Mouse (Mus musculus) forebrain, embryonic 12.5 days (tissue): ENCODE data around the gene Trarg1. TPM values are rescaled to one million over a fixed set of nuclear protein-coding genes. Genes with fewer than 3 reads are reported as not detected.

Source experiments
- ATAC-seq: fragments of 200-750 bp; cut with Nextera tagmentation; 2 replicates; pipeline ENCODE4 v1.8.0; 2017; ENCODE audit warnings: moderate TSS enrichment; ENCODE audit not compliant: low FRiP score
- H3K27ac ChIP-seq: fragments of 300-500 bp; sonication (generic); 2 replicates; pipeline ENCODE4 v1.5.1; 2016; ENCODE audit warnings: mild to moderate bottlenecking
- H3K27me3 ChIP-seq: fragments of 300-500 bp; sonication (generic); 2 replicates; pipeline ENCODE4 v1.6.1; 2016; ENCODE audit warnings: mild to moderate bottlenecking
- H3K36me3 ChIP-seq: fragments of 300-500 bp; sonication (generic); replicated peaks from 2 replicates; pipeline ENCODE4 v1.6.1; 2016; ENCODE audit warnings: mild to moderate bottlenecking
- H3K4me1 ChIP-seq: fragments of 300-500 bp; sonication (generic); 2 replicates; pipeline ENCODE4 v1.6.1; 2016
- H3K4me2 ChIP-seq: fragments of 300-500 bp; sonication (generic); 2 replicates; pipeline ENCODE4 v1.6.1; 2016; ENCODE audit warnings: mild to moderate bottlenecking, moderate library complexity
- H3K4me3 ChIP-seq: fragments of 300-500 bp; sonication (generic); replicated peaks from 2 replicates; pipeline ENCODE4 v1.5.1; 2016; ENCODE audit warnings: mild to moderate bottlenecking
- H3K9ac ChIP-seq: fragments of 300-500 bp; sonication (generic); 2 replicates; pipeline ENCODE4 v1.6.1; 2016; ENCODE audit warnings: mild to moderate bottlenecking
- H3K9me3 ChIP-seq: fragments of 300-500 bp; sonication (generic); 2 replicates; pipeline ENCODE4 v1.6.1; 2016
- WGBS: fragments of 180-500 bp; shearing (Covaris S2); methylation state at CpG from one replicate; pipeline ENCODE4 v1.1.7; 2016; 5-methylcytosine and 5-hydroxymethylcytosine counted together
- polyA plus RNA-seq: library from polyadenylated mRNA; unstranded; fragments of >200 nt; fragmentation: Nextera tagmentation; extraction: Ambion mirVana; gene quantifications from 2 replicates; pipeline ENCODE4 v1.2.1, GENCODE M21; 2016

Gene Trarg1
- polyA plus RNA-seq, 1 experiment from 2014 or later, result not detected

- no peak for ATAC-seq
- Histone ChIP-seq H3K4me3 (no peak overlapping the region), H3K9me3 (no peaks in the 10 kb centered on the region), H3K4me1 (peaks cover 5% of the 10 kb centered on the region; the same call in 1 of the 2 replicates), H3K4me2 (peak overlapping the region; percentile 33), H3K9ac (no peak overlapping the region), H3K27me3 (peaks cover 44% of the 10 kb centered on the region), H3K36me3 (no peaks in the 10 kb centered on the region), H3K27ac (no peak overlapping the region)
- WGBS, result 8% methylated on average over 10 of the region's 10 CpGs
Observed at GRCm38 (mm10) chr11:76655106-76655505, 24.5 kb upstream of the Trarg1 start.

DNA sequence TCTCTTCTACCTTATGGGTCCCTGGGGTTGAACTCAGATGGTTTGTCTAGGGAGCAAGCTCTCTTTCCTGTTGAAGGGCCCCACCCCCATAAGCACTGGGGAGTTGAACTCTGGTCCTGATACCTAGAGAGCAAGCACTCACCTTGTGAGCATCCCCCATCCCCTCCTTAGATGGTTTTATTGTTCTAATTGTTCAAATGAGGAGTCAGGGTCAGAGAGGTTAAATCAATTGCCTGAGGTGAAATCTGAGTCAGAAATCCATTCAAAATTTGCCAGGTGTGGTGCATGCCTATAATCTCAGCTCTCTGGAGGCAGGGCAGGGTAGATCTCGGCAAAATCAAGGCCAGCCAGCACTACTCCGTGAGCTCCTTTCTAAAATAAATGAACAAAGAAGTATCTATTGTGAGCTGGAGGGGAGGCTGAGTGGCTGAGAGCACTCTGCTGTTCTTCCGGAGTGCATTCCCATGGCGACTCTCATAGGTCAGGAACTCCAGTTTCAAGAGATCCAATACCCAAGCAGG is 22.1 kb upstream of the Trarg1 start:
- no peak for ATAC-seq
- no peak overlapping the region for H3K4me2 ChIP-seq
- H3K9me3 ChIP-seq, result no peaks in the 10 kb centered on the region
- no peak overlapping the region for H3K27ac ChIP-seq
- WGBS, result 47% methylated on average over 4 of the region's 4 CpGs
- H3K4me1 ChIP-seq, result peaks cover 3% of the 10 kb centered on the region; the same call in 1 of the 2 replicates
- H3K9ac ChIP-seq, result no peak overlapping the region
- H3K36me3 ChIP-seq, result no peaks in the 10 kb centered on the region
- peaks cover 30% of the 10 kb centered on the region for H3K27me3 ChIP-seq
- no peak overlapping the region for H3K4me3 ChIP-seq

GRCm38 (mm10) chr11:76659138-76659930 is 20.3 kb upstream of the Trarg1 start:
- 75% methylated on average over 14 of the region's 14 CpGs for WGBS
- no peak overlapping the region for H3K27ac ChIP-seq
- no peaks in the 10 kb centered on the region for H3K4me1 ChIP-seq
- no peak overlapping the region for H3K4me2 ChIP-seq
- H3K9ac ChIP-seq, result no peak overlapping the region
- H3K36me3 ChIP-seq, result no peaks in the 10 kb centered on the region
- no peaks in the 10 kb centered on the region for H3K9me3 ChIP-seq
- no peak for ATAC-seq
- H3K27me3 ChIP-seq, result peaks cover 36% of the 10 kb centered on the region
- no peak overlapping the region for H3K4me3 ChIP-seq

DNA sequence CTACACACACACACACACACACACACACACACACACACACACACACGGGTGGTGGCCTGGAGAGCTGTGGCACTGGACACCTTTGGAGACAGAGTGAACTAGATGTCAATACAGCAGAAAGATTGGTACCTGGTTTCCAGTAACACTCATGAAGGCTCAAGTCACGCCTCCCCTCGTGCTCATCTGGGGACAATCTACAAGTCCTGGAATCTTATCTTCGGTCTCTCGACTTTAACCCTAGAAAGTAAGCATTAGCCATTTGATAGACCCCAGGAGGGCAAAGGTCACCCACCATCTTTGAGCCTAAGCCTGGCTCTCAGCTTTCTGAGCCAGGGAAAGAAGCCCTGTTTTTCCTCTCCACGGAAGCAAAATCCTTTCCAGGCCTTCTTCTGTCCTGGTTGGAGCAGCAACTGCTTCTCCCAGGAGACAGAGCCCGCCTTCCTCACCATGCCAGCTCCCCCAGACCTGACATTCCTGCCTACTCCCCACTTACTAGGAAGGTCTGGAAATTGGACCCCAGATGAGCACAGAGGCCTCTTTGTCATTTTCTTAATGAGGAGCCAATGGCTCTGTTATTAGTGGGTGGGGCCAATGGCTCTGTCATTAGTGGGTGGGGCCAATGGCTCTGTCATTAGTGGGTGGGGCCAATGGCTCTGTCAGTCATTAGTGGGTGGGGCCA is 17.7 kb upstream of the Trarg1 start:
- no peak for ATAC-seq
- peaks cover 49% of the 10 kb centered on the region for H3K27me3 ChIP-seq
- 75% methylated on average over 7 of the region's 7 CpGs for WGBS
- H3K36me3 ChIP-seq, result no peaks in the 10 kb centered on the region
- H3K9ac ChIP-seq, result no peak overlapping the region
- H3K27ac ChIP-seq, result no peak overlapping the region
- no peaks in the 10 kb centered on the region for H3K9me3 ChIP-seq
- no peak overlapping the region for H3K4me2 ChIP-seq
- H3K4me3 ChIP-seq, result no peak overlapping the region
- peaks cover 8% of the 10 kb centered on the region for H3K4me1 ChIP-seq

- Histone ChIP-seq H3K9ac (peak overlapping the region; percentile 42; the same call in 1 of the 2 replicates), H3K4me1 (peaks cover 10% of the 10 kb centered on the region), H3K9me3 (no peaks in the 10 kb centered on the region), H3K4me3 (peak overlapping the region; percentile 34), H3K4me2 (peak overlapping the region; percentile 57), H3K27ac (no peak overlapping the region), H3K27me3 (peaks cover 72% of the 10 kb centered on the region), H3K36me3 (no peaks in the 10 kb centered on the region)
- WGBS, result 7% methylated on average over 35 of the region's 35 CpGs
- no peak for ATAC-seq
Observed at GRCm38 (mm10) chr11:76666002-76666649, 13.5 kb upstream of the Trarg1 start.

- WGBS, result 28% methylated on average over 4 of the region's 4 CpGs
Observed at GRCm38 (mm10) chr11:76667807-76668206, 11.8 kb upstream of the Trarg1 start.

GRCm38 (mm10) chr11:76671871-76672475 is 7.6 kb upstream of the Trarg1 start, which contains the start of gene Bhlha9:
Gene Bhlha9, plus strand, starts transcription at chr11:76672470.
- Histone ChIP-seq H3K9me3 (no peaks in the 10 kb centered on the region), H3K27ac (no peak within 1 kb of the TSS), H3K36me3 (no peaks in the 10 kb centered on the region), H3K4me2 (peak within 1 kb of the TSS; percentile 52), H3K9ac (no peak within 1 kb of the TSS), H3K4me3 (peak within 1 kb of the TSS; percentile 32), H3K27me3 (peaks cover 81% of the 10 kb centered on the region), H3K4me1 (peaks cover 7% of the 10 kb centered on the region; the same call in 1 of the 2 replicates)
- WGBS, result 57% methylated on average over 15 of the region's 15 CpGs
- no peak for ATAC-seq

More at GRCm38 (mm10) chr11:76667807-76668206, 11.8 kb upstream of the Trarg1 start:
- ATAC-seq, result no peak
- Histone ChIP-seq H3K27me3 (peaks cover 89% of the 10 kb centered on the region), H3K4me1 (peaks cover 14% of the 10 kb centered on the region), H3K4me3 (no peak overlapping the region), H3K9me3 (no peaks in the 10 kb centered on the region), H3K4me2 (no peak overlapping the region), H3K36me3 (no peaks in the 10 kb centered on the region), H3K9ac (no peak overlapping the region), H3K27ac (no peak overlapping the region)

DNA sequence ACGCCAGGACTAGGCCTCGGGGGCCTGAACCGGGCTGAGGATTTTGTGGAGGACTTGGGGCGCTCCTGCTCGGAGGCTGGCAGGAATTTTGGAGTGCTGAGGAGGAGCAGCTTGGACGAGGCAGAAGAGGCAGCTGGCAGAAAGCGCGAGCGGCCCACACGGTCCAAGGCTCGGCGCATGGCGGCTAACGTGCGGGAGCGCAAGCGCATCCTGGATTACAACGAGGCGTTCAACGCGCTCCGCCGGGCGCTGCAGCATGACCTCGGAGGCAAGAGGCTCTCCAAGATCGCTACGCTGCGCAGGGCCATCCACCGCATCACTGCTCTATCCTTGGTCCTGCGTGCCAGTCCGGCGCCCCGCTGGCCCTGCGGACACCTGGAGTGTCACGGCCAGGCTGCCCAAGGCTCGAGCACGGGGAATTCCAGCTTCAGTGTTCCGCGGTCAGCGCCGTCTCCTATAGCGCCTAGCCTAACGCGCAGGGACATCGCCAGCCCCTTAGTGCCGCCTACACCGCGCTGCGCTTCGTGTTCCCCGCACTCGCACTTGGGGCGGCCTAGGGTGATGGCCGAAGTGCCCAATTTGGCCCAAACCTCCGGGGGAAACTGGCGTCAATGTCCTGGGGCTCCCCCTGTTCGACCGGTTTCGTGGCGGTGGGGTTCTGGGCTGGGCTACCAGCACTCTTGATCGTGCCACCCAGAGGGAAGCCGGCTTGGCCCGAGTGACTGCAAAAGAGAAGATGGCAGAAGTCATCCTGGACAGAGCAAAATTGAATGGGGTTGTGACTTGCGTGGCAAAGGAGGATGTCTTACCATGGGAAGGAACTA is 6.8 kb upstream of the Trarg1 start:
- H3K27ac ChIP-seq, result no peak overlapping the region
- no peak for ATAC-seq
- 0 out of 2 replicates have a peak, but pooled peaks cover 6% of the 10 kb centered on the region for H3K4me1 ChIP-seq
- no peaks in the 10 kb centered on the region for H3K9me3 ChIP-seq
- WGBS, result 3% methylated on average over 64 of the region's 64 CpGs
- peak overlapping the region; percentile 52 for H3K4me2 ChIP-seq
- no peak overlapping the region for H3K9ac ChIP-seq
- peak overlapping the region; percentile 32 for H3K4me3 ChIP-seq
- H3K27me3 ChIP-seq, result peaks cover 73% of the 10 kb centered on the region
- no peaks in the 10 kb centered on the region for H3K36me3 ChIP-seq

DNA sequence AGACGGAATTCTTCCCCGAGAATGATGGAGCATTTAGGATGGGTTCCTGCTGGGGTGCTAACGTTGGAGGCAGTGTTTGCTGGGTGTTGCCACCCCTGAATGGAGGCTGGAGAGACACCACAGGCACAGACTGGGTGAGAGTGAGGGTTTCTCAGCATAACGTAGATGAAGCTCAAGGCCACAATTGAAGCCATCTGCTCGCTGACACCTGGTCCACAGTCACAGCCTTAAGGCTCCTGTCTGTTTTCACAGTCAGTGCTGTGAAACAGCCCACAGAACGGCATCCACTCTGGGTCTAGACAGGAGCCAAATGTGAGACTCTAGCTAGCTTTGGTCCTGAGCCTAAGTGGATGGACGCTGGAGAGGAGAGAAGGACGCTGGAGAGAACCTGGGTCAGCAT is 5.4 kb upstream of the Trarg1 start:
- H3K27me3 ChIP-seq, result peaks cover 75% of the 10 kb centered on the region

DNA sequence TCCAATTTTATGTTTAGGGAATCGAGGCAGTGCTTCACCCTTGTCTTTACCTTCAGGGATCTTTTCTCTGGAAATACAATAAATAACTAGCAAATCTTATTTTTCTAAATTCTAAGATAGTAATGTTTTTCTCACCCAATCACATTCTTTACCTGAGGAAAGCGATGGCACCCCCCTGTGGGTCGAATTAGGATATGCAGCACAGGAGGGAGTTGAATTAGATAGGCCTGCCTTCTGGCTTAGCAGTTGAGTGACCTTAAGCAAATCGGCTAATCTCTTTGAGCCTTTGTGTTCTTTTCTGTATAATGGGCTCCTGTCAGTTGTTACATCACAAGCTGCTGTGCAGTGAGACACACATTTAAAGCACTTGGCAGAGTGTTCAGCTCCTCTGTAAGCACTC is 4.9 kb upstream of the Trarg1 start:
- peaks cover 72% of the 10 kb centered on the region for H3K27me3 ChIP-seq
- 39% methylated on average over 4 of the region's 4 CpGs for WGBS
- H3K27ac ChIP-seq, result no peak overlapping the region
- H3K4me2 ChIP-seq, result no peak overlapping the region
- ATAC-seq, result no peak
- no peak overlapping the region for H3K9ac ChIP-seq
- no peaks in the 10 kb centered on the region for H3K36me3 ChIP-seq
- H3K4me3 ChIP-seq, result no peak overlapping the region
- H3K9me3 ChIP-seq, result no peaks in the 10 kb centered on the region
- 0 out of 2 replicates have a peak, but pooled peaks cover 6% of the 10 kb centered on the region for H3K4me1 ChIP-seq

More for the DNA sequence above, 5.4 kb upstream of the Trarg1 start:
- Histone ChIP-seq H3K9me3 (no peaks in the 10 kb centered on the region), H3K27ac (no peak overlapping the region), H3K4me1 (0 out of 2 replicates have a peak, but pooled peaks cover 6% of the 10 kb centered on the region), H3K36me3 (no peaks in the 10 kb centered on the region), H3K4me2 (no peak overlapping the region), H3K4me3 (no peak overlapping the region), H3K9ac (no peak overlapping the region)
- ATAC-seq, result no peak
- WGBS, result 56% methylated on average over 8 of the region's 8 CpGs

GRCm38 (mm10) chr11:76685604-76686003 is 6.0 kb downstream of the Trarg1 start:
- no peak overlapping the region for H3K4me3 ChIP-seq
- H3K9me3 ChIP-seq, result no peaks in the 10 kb centered on the region
- H3K4me2 ChIP-seq, result no peak overlapping the region
- 73% methylated on average over 2 of the region's 2 CpGs for WGBS
- H3K36me3 ChIP-seq, result no peaks in the 10 kb centered on the region
- H3K27me3 ChIP-seq, result peaks cover 11% of the 10 kb centered on the region; the same call in 1 of the 2 replicates
- no peak overlapping the region for H3K9ac ChIP-seq
- no peak overlapping the region for H3K27ac ChIP-seq
- no peak for ATAC-seq
- H3K4me1 ChIP-seq, result no peaks in the 10 kb centered on the region
